Mouse (Mus musculus): ENCODE measurements at regions not wholly inside any gene's neighbourhood (a gene's known extent, or its start where the extent isn't known, plus 50 kb on each side); places are given as distances from the start of the nearest gene placed in this dataset.

DNA sequence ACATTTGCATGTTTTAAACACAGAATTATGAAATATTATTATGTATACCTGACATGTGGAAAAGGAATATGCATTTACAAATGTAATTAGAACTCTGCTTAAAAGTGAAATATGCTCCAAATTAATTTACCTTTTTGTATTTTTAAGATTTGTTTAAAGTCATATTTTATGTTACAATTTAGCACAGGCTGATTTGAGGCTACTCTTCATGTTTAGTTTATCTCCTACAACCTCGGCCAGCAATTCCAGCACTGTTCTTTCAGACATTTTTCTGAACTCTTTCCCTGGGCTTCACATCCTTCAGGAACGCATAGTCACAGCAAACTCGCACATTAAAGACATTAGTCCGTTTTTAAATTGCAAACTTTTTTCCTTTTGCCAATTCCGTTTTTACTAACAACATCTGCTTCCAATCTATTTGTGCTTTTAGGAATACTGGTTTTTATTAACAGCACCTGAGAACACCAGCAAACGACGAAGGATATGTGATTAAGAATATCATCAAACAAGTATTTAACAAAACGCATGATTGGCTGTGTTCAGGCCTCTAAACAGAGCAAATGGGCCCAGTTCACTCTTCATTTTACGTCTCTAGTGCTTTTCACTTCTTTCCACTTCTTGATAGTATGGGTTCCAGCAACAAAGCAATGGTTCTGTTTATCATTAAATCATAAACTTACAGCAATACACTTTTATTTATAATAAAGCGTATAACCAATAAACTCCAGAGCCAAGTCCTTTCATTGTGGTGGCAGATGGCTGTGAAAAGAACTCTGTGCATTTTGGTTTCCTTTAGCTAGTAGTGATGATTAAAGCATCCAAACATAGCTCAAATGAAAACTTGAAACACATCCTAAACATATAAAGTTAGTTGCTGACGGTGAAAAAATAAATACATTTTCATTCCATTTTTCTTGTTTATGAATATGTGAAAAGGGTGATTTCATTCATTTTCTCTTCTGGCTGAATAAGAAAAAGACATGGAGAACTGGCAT, 251.3 kb upstream of the Nfe2l3 start:
- peak; percentile 21 for DNase-seq (ENCODE audit: low read depth)

DNA sequence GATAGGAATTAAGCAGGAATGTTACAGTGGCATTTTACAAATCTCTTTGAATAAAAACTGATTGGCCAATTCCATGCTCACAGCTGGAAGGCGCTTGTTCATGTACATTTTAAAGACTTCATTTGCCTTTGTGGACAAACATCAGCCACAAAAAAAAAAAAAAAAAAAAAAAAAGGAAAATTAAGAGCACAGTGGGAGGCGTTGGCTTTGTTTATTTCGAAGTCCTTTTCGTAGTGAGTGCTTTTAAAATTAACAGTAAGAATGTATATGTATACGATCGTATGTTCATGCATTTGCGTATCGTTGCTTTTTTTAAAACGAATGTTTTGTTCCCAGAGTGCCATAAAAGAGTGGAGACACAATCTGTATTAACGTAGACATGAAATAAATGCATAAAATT, 250.6 kb upstream of the Nfe2l3 start:
- no peak for DNase-seq (ENCODE audit: low read depth)

DNA sequence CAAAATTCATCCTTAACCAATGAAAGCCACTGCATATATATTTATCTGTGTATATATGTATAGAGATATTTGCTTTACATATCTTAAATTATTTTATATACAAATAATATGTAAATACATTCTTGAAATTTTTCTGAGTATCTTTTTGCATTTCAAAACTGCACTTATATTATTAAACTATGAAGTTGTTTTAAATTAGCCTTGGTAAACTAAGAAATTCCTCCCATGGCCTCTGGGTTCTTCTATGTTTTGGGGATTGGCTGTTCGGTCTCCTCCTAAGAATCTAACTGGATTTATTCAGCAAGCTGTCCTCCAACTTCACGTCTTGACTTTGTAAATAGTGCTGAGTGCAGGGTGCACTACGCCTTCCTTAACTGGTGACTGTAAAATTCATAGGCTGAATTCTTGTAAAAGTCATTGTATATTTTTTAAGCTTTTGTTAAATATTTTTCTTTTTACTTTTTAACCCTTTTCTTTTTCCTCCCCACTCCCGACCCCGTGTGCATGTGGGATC, 249.6 kb upstream of the Nfe2l3 start:
- no peak for DNase-seq (ENCODE audit: low read depth)

DNA sequence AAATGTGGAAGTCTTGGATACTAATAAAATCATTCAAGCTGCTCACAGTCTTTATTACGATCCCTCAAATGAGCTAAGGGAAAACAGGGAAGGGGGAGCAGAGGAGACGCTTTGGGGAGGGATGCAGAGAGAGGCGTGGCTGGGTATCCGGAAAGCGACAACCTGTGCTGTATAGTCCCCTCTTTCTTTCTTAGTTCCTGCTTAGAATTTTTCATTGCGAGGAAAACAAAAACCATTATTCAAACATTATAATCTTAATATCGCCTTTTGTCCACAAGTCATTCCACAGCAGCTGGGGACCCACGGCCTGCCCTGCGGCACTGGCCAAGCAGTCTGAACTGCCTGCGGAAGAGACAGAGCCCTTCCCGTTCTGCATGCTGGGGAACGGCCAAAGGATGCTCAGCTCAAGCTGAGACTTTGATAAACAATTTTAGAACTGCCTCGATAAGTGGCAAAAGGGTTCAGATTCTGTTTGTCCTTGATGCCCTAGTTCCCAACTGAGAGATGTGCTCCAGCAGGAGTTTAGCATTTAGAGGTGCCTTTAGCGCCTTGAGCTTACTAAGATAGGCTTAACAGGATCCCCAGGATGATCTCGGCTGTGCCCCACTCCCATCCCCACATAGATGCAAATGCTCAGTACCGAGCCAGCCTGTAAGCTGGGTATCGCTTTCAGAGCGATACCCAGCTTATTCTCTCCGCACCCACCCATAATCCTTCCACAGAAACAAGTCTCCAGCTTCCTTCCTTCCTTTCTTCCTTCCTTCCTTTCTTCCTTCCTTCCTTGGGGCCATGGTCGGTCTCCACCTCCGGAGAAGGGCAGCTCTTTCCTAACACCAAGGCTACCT, 248.7 kb upstream of the Nfe2l3 start:
- no peak for DNase-seq (ENCODE audit: low read depth)

DNA sequence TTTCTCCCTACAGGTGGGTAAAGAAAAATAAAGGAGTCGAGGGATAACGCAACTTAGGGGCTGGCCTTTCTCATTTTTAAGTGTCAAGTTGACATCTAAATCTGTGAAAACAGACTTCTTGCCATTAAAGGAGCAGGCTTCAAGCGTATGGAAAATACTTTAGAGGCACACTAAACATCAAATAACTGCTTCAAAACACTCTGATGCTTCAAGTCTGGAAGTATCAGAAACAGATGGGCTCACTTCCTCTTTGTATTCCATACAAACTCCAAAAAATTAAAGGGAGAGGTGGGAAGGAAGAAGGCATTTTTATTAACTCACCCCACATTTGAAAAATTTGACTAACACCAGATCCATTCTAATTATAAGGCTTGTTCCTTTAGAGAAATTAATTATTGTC, 248.0 kb upstream of the Nfe2l3 start:
- no peak for DNase-seq (ENCODE audit: low read depth)

DNA sequence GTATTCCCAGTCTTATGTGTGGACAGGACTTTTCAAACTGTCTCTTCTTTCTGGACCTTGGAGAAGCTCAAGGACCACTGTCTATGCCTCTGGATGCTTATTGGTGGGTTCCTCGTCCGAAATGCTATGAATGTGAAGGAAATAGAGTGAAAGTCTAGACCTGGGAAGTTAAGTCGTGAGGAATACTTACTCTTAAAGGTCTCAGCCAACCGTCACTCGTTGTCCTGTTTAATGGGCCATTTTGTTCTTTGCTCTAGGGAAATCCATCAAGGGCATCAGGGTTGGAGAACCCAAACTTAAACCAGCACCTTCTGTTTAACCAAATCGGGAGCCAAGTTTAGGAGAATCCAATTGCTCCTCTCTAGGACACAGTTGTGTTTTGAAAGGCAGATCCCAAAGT, 247.3 kb upstream of the Nfe2l3 start:
- DNase-seq (ENCODE audit: low read depth) = no peak

DNA sequence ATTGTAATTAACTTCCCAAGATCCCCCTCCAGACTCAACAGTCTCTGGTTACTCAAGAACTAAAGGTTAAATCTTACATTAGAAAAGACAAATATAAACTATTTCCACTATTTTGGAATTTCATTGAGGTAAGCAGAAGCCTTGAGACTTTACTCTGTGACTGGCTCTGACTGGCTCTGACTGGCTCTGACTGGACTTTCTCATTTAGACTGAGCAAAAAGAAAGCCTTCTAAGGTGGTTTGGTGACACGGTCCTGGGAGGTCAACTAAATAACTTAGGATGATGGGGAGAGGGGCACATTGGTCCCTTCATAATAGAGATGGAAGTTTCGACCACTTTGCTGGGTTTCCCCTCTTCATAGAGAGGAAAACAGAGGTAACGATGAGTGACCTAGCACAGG, 243.3 kb upstream of the Nfe2l3 start:
- no peak for DNase-seq (ENCODE audit: low read depth)

DNA sequence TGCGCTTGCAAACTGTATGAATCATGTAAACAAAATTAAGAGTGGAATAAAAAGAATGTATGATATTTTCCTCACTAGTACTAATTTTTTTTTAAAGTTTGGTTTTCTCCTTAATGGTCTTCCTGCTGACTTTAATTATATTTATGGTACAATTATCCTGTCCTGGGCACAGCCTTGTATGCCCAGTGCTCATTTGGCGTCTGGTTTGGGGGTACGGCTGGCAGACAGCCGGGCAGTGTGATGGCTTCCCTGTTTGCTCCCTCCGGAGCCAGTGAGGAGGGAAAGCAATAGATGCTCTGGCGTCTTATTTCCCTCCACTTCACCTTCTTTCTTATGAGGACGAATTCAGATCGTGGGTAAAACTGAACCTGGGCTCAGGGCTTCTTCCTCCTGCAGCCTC, 239.6 kb upstream of the Nfe2l3 start:
- DNase-seq (ENCODE audit: low read depth) = no peak

DNA sequence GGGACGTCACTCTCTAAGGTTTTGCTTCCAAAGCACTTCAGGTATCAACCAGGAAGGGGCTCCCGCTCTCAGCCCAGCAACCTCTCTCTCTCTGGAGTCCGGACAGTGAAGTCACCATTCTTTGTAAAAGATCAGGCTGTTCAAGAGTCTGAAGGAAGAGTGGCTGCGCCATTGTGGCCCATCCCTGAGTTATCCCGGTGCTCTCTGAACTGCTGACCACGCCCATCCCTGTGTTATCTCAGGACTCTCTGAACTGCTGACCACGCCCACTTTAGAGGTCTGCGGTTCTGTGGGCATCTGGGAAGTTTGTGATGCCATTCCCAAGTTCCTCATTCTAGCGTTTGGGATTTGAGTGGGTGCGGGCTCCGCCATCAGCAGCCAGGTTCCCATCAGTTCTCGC, 239.1 kb upstream of the Nfe2l3 start:
- DNase-seq (ENCODE audit: low read depth) = no peak

DNA sequence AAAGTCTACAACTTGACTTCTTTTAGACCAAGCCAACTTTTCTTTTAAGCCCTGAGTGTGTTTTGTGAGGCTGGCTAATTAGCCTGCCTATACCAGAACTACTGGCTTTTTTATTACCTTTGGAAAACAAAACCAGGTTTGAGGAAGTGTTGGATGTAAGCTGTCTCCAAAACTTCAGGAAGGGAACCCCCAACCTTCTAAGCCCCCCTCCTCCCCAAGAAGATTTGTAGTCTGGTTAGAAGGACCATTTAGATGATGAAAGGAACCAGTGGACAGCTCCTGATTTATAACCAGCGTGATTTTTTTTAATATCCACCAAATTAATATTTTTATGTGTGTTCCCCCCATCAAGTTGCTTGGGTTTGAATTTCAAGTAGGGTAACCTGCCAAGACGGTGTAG, 236.1 kb upstream of the Nfe2l3 start:
- DNase-seq (ENCODE audit: low read depth) = no peak

DNA sequence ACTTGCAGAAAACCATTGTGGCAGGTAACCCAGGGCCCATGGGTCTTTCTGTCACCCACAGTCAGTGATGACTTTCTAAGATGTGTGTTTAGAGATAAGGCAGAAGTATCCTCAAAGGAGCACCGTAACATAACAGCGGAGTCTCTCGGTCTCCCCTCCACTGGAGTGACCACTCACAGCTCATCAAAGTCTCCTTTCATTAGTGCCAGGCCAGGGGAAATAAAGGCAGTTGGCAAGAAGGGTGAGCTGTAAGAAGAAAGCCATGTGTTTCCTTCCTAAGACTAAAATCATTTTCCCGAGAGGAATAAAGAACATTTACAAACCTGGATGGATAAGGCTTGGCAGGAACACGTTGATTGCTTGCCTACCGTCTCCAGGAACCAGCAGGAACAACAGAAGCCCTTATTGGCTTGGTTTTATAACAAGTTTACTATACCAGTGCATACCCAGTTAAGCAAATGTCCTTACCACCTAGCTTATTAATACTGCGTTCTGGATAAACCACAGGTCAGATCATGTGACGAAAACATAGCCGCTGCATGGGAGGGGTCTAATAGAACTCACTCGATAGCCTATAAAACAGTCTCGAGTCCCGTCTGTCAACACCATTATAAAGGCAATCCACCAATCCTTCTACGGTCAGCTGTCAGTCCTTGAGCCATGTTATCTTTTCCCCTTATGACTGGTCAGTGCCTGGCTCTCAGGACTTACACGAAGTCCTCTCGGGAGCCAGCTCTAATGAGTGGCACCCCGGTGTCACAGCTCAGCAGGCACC, 235.3 kb upstream of the Nfe2l3 start:
- DNase-seq (ENCODE audit: low read depth) = no peak

DNA sequence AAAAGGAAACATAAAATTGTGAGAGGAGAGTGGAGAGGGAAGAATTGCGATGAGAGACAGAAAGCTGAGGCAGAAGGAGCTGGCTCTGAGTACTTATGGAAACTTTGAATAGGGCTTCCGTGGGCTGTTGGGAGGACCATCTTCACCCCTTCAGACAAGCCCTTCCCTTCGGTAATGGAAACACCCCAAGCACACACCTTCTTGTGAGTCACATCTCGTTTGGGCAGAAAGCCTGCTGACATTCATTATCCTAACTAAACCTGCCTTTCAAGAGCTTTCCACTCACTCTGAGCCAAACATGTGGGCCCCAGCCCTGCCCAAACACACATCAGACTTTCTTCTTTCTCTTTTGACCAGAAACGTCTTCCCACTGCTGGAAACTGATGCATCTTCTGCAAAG, 232.3 kb upstream of the Nfe2l3 start:
- DNase-seq (ENCODE audit: low read depth) = no peak

DNA sequence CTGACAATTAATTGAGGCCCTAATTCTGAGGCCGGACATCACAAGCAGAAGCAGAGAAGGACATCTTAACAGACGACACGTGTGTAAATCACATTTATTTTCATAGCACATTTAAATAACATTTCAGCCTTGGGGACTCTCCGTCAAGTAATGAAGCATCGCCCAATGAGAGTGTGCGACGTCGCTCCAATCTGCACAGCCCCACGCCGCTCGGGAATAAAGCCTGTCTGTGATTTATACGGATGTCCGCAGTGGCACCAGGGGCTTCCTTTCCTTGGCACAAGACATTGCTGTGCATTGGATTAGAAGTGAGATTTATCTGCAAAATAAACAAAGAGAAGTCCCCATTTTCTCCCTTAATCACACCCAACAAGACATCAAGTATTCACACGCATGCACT, 231.6 kb upstream of the Nfe2l3 start:
- no peak for DNase-seq (ENCODE audit: low read depth)

DNA sequence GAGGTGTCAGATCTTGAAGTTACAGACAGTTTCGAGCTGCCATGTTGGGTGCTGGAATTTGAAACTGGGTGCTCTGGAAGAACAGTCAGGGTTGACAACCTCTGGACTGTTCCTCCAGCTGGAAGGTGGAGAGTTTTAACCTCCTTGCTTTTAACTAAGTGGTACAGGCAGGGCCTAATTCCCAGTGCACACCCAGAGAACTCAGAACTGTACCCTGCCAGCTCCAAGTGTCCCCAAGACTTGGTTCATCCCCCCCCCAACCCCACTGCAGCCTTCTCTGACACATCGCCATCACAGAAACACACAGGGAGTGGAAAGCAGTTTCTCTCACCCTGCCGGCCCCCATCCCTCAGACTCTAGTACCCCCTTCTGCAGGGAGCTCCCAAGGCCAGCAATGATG, 228.2 kb upstream of the Nfe2l3 start:
- DNase-seq (ENCODE audit: low read depth) = no peak

DNA sequence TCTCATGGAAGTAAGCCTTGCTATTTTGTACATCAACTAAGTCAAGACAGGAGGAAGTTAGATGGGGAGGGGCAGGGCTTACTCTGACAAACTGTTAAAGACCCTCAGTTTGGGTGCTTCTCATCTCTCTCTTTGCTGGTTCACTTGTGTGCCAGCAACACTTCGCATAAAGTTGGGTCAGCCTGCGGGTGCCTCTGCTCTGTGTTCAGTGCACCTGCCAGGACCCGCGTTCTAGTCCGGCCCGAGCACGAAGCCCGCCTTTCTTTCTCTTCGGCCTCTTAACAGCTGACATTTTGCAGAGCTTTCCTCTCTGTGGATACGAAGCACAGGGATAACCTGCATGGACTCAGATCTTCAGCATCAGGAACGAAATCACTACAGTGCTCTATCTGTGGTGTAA, 227.1 kb upstream of the Nfe2l3 start:
- no peak for DNase-seq (ENCODE audit: low read depth)

DNA sequence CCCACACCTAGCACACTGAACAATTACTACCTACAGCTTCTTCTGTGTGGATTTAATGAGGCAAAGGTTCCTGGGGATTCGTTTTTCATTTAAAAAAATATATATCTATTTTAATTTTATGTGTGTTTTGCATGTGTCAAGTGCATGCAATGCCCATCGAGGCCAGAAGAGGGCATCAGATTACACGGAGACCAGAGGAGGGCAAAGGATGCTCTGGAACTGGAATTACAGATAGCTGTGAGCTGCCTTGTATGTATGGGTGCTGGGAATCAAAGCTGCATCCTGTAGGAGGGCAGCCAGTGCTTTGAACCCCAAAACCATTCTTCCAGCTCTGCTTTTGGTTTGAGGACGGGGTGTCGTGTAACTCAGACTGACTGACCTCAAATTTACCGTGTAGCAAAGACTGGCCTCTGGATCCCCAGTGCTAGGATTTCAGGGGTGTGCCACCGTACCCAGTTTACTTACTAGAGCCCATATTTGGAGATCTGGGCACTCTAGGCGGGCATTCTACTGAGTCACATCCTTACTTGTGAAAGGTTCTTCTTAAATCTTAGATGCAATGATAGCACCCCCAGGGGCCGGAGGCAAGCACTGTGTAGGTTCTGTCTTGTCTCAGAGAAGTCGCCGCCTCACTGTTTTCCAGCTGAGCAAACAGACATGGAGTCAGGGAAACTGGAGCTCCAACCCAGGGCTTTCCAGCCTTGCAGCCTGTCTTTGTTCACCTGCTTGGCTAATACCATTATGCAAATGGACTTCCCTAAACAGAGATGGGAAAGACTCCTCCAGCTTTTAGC, 225.6 kb upstream of the Nfe2l3 start:
- DNase-seq (ENCODE audit: low read depth) = no peak

DNA sequence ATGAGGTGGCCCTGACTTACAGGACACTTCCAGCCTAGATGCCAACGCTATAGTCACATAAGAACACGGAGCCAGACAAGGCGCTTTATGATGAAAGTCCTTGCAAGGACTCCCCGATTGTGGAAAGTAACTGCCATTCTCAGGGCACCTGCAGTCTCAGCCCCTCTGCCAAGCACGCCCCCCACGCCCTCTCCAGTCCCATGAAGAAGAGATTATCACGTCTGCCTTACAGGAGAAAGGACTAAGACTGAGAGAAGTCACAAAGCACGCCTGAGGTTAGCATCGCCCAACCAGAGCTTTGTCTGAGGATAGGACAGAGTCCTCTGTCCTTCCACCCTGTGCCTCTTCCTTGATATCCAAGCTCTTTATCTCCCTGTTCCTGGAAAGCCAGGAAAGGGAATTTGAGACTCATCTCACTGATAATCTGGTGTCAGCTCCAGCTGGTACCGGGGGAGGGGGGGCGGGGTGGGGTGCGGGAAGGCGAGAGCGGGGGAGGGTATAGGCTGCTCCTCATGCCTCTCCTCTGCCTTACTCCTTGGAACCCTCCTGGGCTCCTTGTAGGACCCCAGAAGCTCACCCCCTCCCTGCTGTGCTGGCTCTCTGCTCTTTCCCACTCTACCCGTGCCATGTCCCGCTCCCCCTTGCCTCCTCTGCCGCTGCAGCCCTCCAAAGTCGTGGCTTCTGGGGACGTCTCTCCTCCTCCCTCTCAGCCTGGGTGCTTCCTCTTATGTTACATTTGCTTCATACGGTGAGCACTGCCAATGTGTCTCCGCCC, 224.7 kb upstream of the Nfe2l3 start:
- no peak for DNase-seq (ENCODE audit: low read depth)

DNA sequence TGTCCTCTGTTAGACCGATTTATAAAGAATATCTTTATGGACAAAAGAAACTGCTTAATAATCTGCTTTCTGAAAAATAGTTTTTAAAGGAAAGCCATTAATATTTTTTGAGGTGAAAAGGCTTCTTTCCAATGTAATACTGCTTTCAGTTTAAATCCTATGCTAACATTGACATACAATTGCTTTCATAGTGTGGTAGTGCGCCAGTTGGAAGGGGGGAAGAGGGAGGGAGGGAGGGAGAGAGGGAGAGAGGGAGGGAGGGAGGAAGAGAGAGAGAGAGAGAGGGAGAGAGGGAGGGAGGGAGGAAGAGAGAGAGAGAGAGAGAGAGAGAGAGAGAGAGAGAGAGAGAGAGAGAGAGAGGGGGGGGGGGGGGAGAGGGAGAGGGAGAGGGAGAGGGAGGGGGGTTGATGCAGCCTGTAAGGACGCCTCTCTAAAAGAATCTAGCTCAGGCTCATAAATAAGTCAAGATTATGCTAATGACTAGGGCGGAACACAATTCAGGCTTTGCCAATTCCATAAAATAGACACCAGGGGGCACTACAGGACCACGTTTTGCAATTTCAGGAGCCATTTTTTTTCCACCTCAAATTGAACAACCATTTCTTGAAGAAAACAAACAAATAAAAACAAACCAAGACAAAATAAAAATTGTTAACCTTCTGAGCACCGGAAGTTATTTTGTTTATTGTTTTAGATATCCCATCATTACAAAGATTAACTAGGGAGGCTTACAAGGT, 223.6 kb upstream of the Nfe2l3 start:
- DNase-seq (ENCODE audit: low read depth) = peak; percentile 56

DNA sequence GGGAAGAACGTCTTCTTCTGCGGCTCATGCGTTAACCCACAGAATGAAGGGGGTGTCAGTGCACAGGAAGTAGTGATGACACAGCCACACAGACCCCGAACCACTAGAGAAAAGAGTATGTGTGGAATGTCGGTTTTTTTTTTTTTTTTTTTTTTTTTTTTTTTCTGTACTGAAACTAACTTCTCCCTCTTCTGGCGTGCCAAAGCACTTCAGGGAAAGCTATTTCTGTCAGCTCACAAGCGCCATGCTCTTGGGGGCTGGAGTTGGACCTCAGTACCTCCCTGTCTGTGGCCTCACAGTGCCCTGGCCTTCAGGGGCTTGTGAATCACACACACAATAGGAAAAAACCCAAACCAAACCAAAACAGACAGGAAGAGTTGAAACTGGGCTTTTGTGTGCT, 221.1 kb upstream of the Nfe2l3 start:
- peak; percentile 41 for DNase-seq (ENCODE audit: low read depth)

DNA sequence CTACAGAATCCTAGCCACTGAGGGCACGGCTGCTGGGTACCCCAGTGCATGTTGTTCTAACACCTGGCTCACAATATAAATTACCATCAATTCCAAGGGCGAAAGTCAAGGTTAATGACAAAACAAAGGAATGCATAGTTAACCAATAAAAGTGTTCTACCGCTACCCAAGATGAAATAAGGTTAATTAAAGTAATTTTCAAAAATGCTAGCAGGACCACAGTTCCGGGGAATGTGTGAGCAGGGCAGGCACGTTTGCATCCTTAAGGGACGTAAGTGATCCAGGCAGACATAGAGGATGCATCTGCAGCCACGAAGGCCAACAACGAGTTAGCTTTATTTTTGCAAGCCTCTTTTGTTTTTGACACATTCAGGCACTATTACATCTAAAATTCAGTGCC, 220.3 kb upstream of the Nfe2l3 start:
- no peak for DNase-seq (ENCODE audit: low read depth)

Data from fibroblast of lung, adult 2 months (primary cell).